Mouse (Mus musculus) limb, embryonic 11.5 days (tissue): Measurements from ENCODE around the gene Astn2. TPM values are rescaled to one million over a fixed set of nuclear protein-coding genes. Genes with fewer than 3 reads are reported as not detected.
A peak's percentile ranks its signal among the peaks of the same experiment; 100 is the strongest.

Experiments used
- ATAC-seq: fragments of 200-750 bp; cut with Nextera tagmentation; 2 replicates; pipeline ENCODE4 v1.8.0; 2017; ENCODE audit warnings: low read depth; ENCODE audit not compliant: insufficient number of reproducible peaks, low FRiP score, low TSS enrichment
- DNase-seq: peaks from one replicate; pipeline ENCODE4 v3.0.0-alpha.2; 2015; ENCODE audit warnings: low spot score
- H3K27ac ChIP-seq: fragments of 300-500 bp; sonication (generic); replicated peaks from 2 replicates; pipeline ENCODE4 v1.5.1; 2014; ENCODE audit warnings: low read depth, mild to moderate bottlenecking, low read length
- H3K27me3 ChIP-seq: fragments of 300-500 bp; sonication (generic); 2 replicates; pipeline ENCODE4 v1.6.1; 2014; ENCODE audit warnings: mild to moderate bottlenecking, low read length, mixed read lengths; ENCODE audit not compliant: control insufficient read depth, insufficient read depth
- H3K36me3 ChIP-seq: fragments of 300-500 bp; sonication (generic); 2 replicates; pipeline ENCODE4 v1.6.1; 2014; ENCODE audit warnings: mild to moderate bottlenecking, low read length, moderate library complexity, mixed read lengths; ENCODE audit not compliant: control insufficient read depth, insufficient read depth
- H3K4me1 ChIP-seq: fragments of 300-500 bp; sonication (generic); 2 replicates; pipeline ENCODE4 v1.6.1; 2014; ENCODE audit warnings: low read length, mixed read lengths; ENCODE audit not compliant: control insufficient read depth, insufficient read depth
- H3K4me2 ChIP-seq: fragments of 300-500 bp; sonication (generic); 2 replicates; pipeline ENCODE4 v1.6.1; 2014; ENCODE audit warnings: low read depth, mild to moderate bottlenecking, moderate library complexity; ENCODE audit not compliant: severe bottlenecking
- H3K4me3 ChIP-seq: fragments of 300-500 bp; sonication (generic); 2 replicates; pipeline ENCODE4 v1.5.1; 2014; ENCODE audit warnings: low read depth, low read length
- H3K9ac ChIP-seq: fragments of 300-500 bp; sonication (generic); 2 replicates; pipeline ENCODE4 v1.6.1; 2014; ENCODE audit warnings: mild to moderate bottlenecking, low read length
- H3K9me3 ChIP-seq: fragments of 300-500 bp; sonication (generic); 2 replicates; pipeline ENCODE4 v1.6.1; 2016; ENCODE audit warnings: low read length; ENCODE audit not compliant: control insufficient read depth
- WGBS: fragments of 180-500 bp; shearing (Covaris S2); extraction: QIAGEN DNeasy Blood & Tissue Kit; methylation state at CpG from one replicate; pipeline ENCODE4 v1.1.7; 2014; 5-methylcytosine and 5-hydroxymethylcytosine counted together
- polyA plus RNA-seq: library from polyadenylated mRNA; unstranded; fragments of >200 nt; fragmentation: Nextera tagmentation; extraction: Ambion mirVana; gene quantifications from 2 replicates; pipeline ENCODE4 v1.2.1, GENCODE M21; 2014

Gene Astn2
- polyA plus RNA-seq, 1 experiment from 2014 or later, result 0.47 TPM

GRCm38 (mm10) chr4:66122766-66123358, 281.5 kb downstream of the Astn2 start:
- 84% methylated on average over 7 of the region's 7 CpGs for WGBS
- H3K9me3 ChIP-seq, result no peaks in the 10 kb centered on the region
- no peak overlapping the region for H3K4me2 ChIP-seq
- H3K27me3 ChIP-seq, result no peaks in the 10 kb centered on the region
- no peak overlapping the region for H3K27ac ChIP-seq
- no peak overlapping the region for H3K9ac ChIP-seq
- H3K36me3 ChIP-seq, result no peaks in the 10 kb centered on the region
- H3K4me1 ChIP-seq, result no peaks in the 10 kb centered on the region
- H3K4me3 ChIP-seq, result no peak overlapping the region
- no peak for DNase-seq
- no peak for ATAC-seq

DNA sequence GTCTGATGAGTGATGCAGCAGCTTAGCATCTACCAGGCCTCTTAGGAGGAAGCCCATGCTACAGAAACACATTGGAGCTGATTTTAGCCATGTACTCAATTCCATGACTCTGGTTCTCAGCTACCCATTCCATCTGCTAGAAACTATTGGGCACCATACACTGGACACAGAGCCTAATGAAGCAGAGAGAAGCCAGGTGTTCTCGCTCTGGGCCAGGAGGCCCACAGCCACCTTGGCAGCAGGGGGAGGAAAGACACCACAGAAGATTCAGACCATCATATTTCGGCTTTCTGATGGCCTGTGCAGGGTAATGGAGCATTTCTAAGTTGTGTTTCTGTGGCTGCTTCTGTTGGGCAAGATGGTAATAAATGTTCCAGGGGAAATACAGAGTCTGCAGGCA, 290.2 kb downstream of the Astn2 start:
- H3K4me2 ChIP-seq, result no peak overlapping the region

GRCm38 (mm10) chr4:66102037-66102436, 302.4 kb downstream of the Astn2 start:
- no peak overlapping the region for H3K4me2 ChIP-seq
- DNase-seq, result no peak
- no peak overlapping the region for H3K4me3 ChIP-seq
- H3K36me3 ChIP-seq, result no peaks in the 10 kb centered on the region
- no peaks in the 10 kb centered on the region for H3K9me3 ChIP-seq
- no peak overlapping the region for H3K9ac ChIP-seq
- WGBS, result 17% methylated on average over 5 of the region's 5 CpGs
- no peaks in the 10 kb centered on the region for H3K27me3 ChIP-seq
- H3K27ac ChIP-seq, result no peak overlapping the region
- no peaks in the 10 kb centered on the region for H3K4me1 ChIP-seq
- ATAC-seq, result no peak

More for the DNA sequence above, 290.2 kb downstream of the Astn2 start:
- Histone ChIP-seq H3K4me3 (no peak overlapping the region), H3K36me3 (no peaks in the 10 kb centered on the region), H3K27me3 (no peaks in the 10 kb centered on the region), H3K27ac (no peak overlapping the region), H3K4me1 (no peaks in the 10 kb centered on the region), H3K9me3 (no peaks in the 10 kb centered on the region), H3K9ac (no peak overlapping the region)
- ATAC-seq (no peak), DNase-seq (no peak)
- 85% methylated on average over 2 of the region's 2 CpGs for WGBS

DNA sequence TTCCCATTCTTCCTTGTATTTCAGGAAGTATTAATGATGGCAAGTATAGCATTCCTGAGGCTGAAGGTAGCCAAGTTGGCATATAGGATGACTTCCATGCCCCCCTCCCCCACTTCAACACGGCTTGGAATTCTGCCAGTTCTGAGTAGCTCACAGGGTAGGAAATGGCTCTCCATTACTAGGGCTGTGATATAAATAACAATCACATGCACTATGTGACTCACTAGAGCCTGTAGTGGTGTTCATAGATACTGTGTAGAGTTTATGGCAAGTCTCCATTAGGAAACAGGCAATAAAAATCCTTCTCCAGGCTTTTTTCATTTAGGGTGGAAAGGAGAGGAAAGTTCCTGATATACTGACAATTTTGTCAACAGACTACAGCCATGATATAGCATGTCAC, 306.8 kb downstream of the Astn2 start:
- Histone ChIP-seq H3K4me2 (no peak overlapping the region), H3K4me3 (no peak overlapping the region), H3K36me3 (no peaks in the 10 kb centered on the region), H3K27ac (no peak overlapping the region), H3K9ac (no peak overlapping the region), H3K4me1 (no peaks in the 10 kb centered on the region), H3K27me3 (no peaks in the 10 kb centered on the region), H3K9me3 (no peaks in the 10 kb centered on the region)
- no peak for ATAC-seq
- no peak for DNase-seq
- WGBS, result 76% methylated on average over 1 of the region's 1 CpGs

GRCm38 (mm10) chr4:66096104-66096503, 308.3 kb downstream of the Astn2 start:
- Histone ChIP-seq H3K4me1 (no peaks in the 10 kb centered on the region), H3K9ac (no peak overlapping the region), H3K27me3 (no peaks in the 10 kb centered on the region), H3K27ac (no peak overlapping the region), H3K36me3 (no peaks in the 10 kb centered on the region), H3K4me3 (no peak overlapping the region), H3K9me3 (no peaks in the 10 kb centered on the region), H3K4me2 (no peak overlapping the region)
- DNase-seq, result no peak
- WGBS, result 77% methylated on average over 2 of the region's 2 CpGs
- ATAC-seq, result no peak

- Histone ChIP-seq H3K27me3 (no peaks in the 10 kb centered on the region), H3K36me3 (no peaks in the 10 kb centered on the region), H3K4me3 (no peak overlapping the region), H3K9me3 (no peaks in the 10 kb centered on the region), H3K27ac (no peak overlapping the region), H3K9ac (no peak overlapping the region), H3K4me1 (no peaks in the 10 kb centered on the region), H3K4me2 (no peak overlapping the region)
- DNase-seq (no peak), ATAC-seq (no peak)
Measured at GRCm38 (mm10) chr4:66057161-66057560, 347.2 kb downstream of the Astn2 start.

DNA sequence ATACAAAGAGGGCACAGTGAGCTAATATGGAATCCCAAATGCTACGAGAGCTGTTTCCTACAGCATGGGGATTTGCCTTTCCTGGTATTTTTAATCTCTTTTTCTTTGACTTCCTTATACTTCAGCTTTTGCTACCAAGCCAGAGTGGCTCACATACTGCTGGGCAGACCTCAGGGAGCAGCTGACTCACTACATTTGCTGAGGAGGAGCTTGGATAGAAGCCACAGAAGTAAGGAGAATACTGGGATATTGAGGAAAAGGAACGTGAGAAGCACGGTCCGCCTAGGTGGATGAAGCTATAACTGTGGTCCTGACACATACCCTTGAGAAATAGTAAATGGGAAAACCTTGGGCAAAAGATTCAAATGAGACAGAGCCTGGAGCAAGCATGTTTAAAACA, 348.7 kb downstream of the Astn2 start:
- whole genome bisulfite sequencing, result 94% methylated on average over 4 of the region's 4 CpGs

GRCm38 (mm10) chr4:66043014-66043672, 361.3 kb downstream of the Astn2 start:
- Histone ChIP-seq H3K36me3 (no peaks in the 10 kb centered on the region), H3K9ac (no peak overlapping the region), H3K27ac (no peak overlapping the region), H3K27me3 (no peaks in the 10 kb centered on the region), H3K9me3 (no peaks in the 10 kb centered on the region), H3K4me1 (no peaks in the 10 kb centered on the region), H3K4me2 (no peak overlapping the region), H3K4me3 (no peak overlapping the region)
- WGBS, result 82% methylated on average over 3 of the region's 3 CpGs
- ATAC-seq, result no peak
- no peak for DNase-seq

More for the DNA sequence above, 348.7 kb downstream of the Astn2 start:
- no peak for ATAC-seq
- Histone ChIP-seq H3K27me3 (no peaks in the 10 kb centered on the region), H3K27ac (no peak overlapping the region), H3K4me1 (no peaks in the 10 kb centered on the region), H3K9ac (no peak overlapping the region), H3K4me2 (no peak overlapping the region), H3K9me3 (no peaks in the 10 kb centered on the region), H3K36me3 (no peaks in the 10 kb centered on the region), H3K4me3 (no peak overlapping the region)
- no peak for DNase-seq

DNA sequence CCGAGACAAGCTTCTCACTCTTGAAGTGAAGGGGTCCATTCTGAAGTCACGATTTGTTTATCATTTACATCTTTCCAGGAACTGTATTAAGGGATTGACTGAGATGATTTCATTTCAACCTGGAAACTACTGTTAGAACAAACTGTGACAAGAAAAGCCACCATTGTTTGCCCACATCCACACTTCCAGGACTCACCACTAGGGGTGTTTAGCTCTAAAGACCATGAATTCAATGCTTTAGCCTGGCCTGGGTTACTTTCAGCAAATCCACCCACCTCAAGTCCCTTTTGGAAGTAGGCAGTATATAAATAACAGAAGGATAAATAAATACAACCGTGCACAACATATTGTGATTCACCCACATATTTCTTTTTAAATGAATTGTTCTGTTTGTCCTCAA, 370.6 kb downstream of the Astn2 start:
- no peaks in the 10 kb centered on the region for H3K4me1 ChIP-seq
- no peaks in the 10 kb centered on the region for H3K27me3 ChIP-seq
- H3K9me3 ChIP-seq, result no peaks in the 10 kb centered on the region
- H3K9ac ChIP-seq, result no peak overlapping the region
- ATAC-seq, result no peak
- no peaks in the 10 kb centered on the region for H3K36me3 ChIP-seq
- peak; percentile 36 for DNase-seq
- H3K4me3 ChIP-seq, result no peak overlapping the region
- 70% methylated on average over 3 of the region's 3 CpGs for WGBS
- no peak overlapping the region for H3K4me2 ChIP-seq
- H3K27ac ChIP-seq, result no peak overlapping the region
